In the genomic region with DNA sequence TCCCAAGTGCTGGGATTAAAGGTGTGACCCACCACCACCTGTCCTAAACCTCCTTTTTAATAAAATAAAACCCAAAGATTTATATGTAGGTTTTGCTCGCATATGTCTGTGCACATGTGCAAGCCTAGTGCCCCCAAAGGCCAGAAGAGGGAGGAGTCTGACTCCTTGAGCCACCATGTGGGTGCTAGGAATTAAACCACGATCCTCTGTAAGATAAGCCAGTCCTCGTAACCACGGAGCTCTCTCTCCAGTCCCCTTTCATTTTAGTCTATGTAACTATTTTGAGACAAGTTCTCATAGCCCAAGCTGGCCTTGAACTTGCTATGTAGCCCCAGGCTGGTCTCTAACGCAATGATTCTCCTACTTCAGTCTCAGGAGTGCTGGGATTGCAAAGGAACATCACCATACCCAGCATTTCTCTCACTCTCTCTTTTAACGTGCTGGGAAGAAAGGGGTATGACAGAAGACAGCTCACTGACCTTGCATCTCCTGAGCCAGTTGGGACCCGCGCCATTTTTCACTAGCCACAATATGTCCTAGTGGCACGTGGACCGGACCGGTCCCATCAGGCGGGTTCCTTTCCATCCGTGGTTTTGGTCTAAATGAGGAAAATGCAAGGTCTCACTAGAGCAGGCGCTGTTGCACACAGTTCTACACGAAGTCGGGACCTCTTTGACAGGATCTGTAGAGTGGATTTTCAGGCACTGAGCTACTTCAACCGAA, we compare ENCODE assay signal across 9 mouse cellular contexts. TPM values are rescaled to one million over a fixed set of nuclear protein-coding genes. Genes with fewer than 3 reads are reported as not detected.
DNase-seq lines count a peak whose midpoint lies in the region; ATAC-seq and TF ChIP-seq lines count a peak whose summit lies in the region.
"Had no signal": no experiment of that assay in that cellular context is flagged by ENCODE, and none has a peak within 500 bp of the region (broad histone marks: within the 10 kb centered on the region; RNA-seq: fewer than 3 reads in every experiment).

No protein-coding gene starts in this region.

- no peaks in the 10 kb centered on the region for H3K9me3 ChIP-seq in embryonic facial prominence, embryonic 14.5 days (ENCODE audit: control insufficient read depth, low read length)
- no peaks in the 10 kb centered on the region for H3K9me3 ChIP-seq in hindbrain, embryonic 16.5 days (ENCODE audit: control insufficient read depth, low read length)
- no peaks in the 10 kb centered on the region for H3K9me3 ChIP-seq in midbrain, embryonic 11.5 days (ENCODE audit: control insufficient read depth, low read length)

- 13% methylated on average over 17 of the region's 17 CpGs for WGBS in embryonic facial prominence, embryonic 14.5 days
- 15% methylated on average over 17 of the region's 17 CpGs for WGBS in hindbrain, embryonic 16.5 days
- WGBS in midbrain, embryonic 11.5 days = 15% methylated on average over 17 of the region's 17 CpGs

- no peak for DNase-seq in layer of hippocampus, adult 2 months (ENCODE audit: low spot score in 2 of 2)
- DNase-seq in layer of hippocampus, postnatal 36 days = no peak
- no peak for DNase-seq in Patski (ENCODE audit: low read depth, low spot score)
- DNase-seq in embryonic facial prominence, embryonic 14.5 days (ENCODE audit: low spot score) = no peak
- DNase-seq in midbrain, embryonic 11.5 days (ENCODE audit: low spot score, missing footprints) = peak; percentile 80
- no peak for DNase-seq in frontal cortex, postnatal 25 days (ENCODE audit: low spot score in 2 of 2)
- no peak for DNase-seq in urinary bladder, postnatal 25 days (ENCODE audit: low spot score)

- in situ Hi-C loops in Patski (cut with MboI; ENCODE audit: low pct_unique_long_range_greater_than_20kb) = no loop called here

- peaks cover 28% of the 10 kb centered on the region for H3K36me3 ChIP-seq in embryonic facial prominence, embryonic 14.5 days (ENCODE audit: control insufficient read depth, insufficient read depth, low read length)
- peaks cover 8% of the 10 kb centered on the region for H3K36me3 ChIP-seq in hindbrain, embryonic 16.5 days (ENCODE audit: control insufficient read depth, insufficient read depth, low read length)
- peaks cover 6% of the 10 kb centered on the region for H3K36me3 ChIP-seq in midbrain, embryonic 11.5 days (ENCODE audit: control insufficient read depth, insufficient read depth, low read length)

- peak; percentile 24 for ATAC-seq in Patski
- no peak for ATAC-seq in embryonic facial prominence, embryonic 14.5 days (ENCODE audit: low read depth)
- ATAC-seq in hindbrain, embryonic 16.5 days = peak; percentile 1; the same call in 1 of the 2 replicates
- ATAC-seq in midbrain, embryonic 11.5 days (ENCODE audit: low FRiP score) = no peak

- POLR2A ChIA-PET in Patski (lab: Charles Lee) = interaction anchor here (0.5 to 0.9 kb wide), 3 partner anchors 23 to 157 kb away, joined by 3 to 4 read pairs (median 4); partner anchors contain the start of gene Rhpn2

- TF ChIP-seq CTCF in layer of hippocampus, adult 2 months (conservative IDR thresholded peaks at IDR 0.05) = no peak
- TF ChIP-seq CTCF in Patski (IDR thresholded peaks at IDR 0.05) = no peak

- H3K4me2 ChIP-seq in embryonic facial prominence, embryonic 14.5 days (ENCODE audit: low read depth, low read length) = peak overlapping the region; percentile 82
- peak overlapping the region; percentile 91 for H3K4me2 ChIP-seq in hindbrain, embryonic 16.5 days (ENCODE audit: low read length)
- peak overlapping the region; percentile 84 for H3K4me2 ChIP-seq in midbrain, embryonic 11.5 days

- peak overlapping the region; percentile 63 for H3K9ac ChIP-seq in embryonic facial prominence, embryonic 14.5 days (ENCODE audit: low read depth, low read length)
- peak overlapping the region; percentile 59 for H3K9ac ChIP-seq in hindbrain, embryonic 16.5 days (ENCODE audit: low read depth, low read length)
- H3K9ac ChIP-seq in midbrain, embryonic 11.5 days (ENCODE audit: low read length) = peak overlapping the region; percentile 66

- CTCF ChIA-PET in Patski (lab: Charles Lee) = interaction anchor here (1.1 to 1.2 kb wide), 2 partner anchors 66 to 150 kb away, joined by 3 read pairs; no protein-coding TSS in a partner anchor

- peak overlapping the region; percentile 81 for H3K4me3 ChIP-seq in layer of hippocampus, adult 2 months
- peak overlapping the region; percentile 65 for H3K4me3 ChIP-seq in embryonic facial prominence, embryonic 14.5 days (ENCODE audit: low read depth, low read length)
- peak overlapping the region; percentile 61 for H3K4me3 ChIP-seq in hindbrain, embryonic 16.5 days (ENCODE audit: low read length)
- peak overlapping the region; percentile 74 for H3K4me3 ChIP-seq in midbrain, embryonic 11.5 days (ENCODE audit: low read depth, low read length)

- H3K27me3 ChIP-seq in Patski = no peaks in the 10 kb centered on the region
- H3K27me3 ChIP-seq in embryonic facial prominence, embryonic 14.5 days (replicated peaks; ENCODE audit: control insufficient read depth, insufficient read depth, low read length) = no peaks in the 10 kb centered on the region
- H3K27me3 ChIP-seq in hindbrain, embryonic 16.5 days (replicated peaks; ENCODE audit: control insufficient read depth, insufficient read depth, low read length) = no peaks in the 10 kb centered on the region
- no peaks in the 10 kb centered on the region for H3K27me3 ChIP-seq in midbrain, embryonic 11.5 days (ENCODE audit: control insufficient read depth, insufficient read depth, low read length)

- H3K4me1 ChIP-seq in embryonic facial prominence, embryonic 14.5 days (ENCODE audit: control insufficient read depth, insufficient read depth, low read length) = peaks cover 10% of the 10 kb centered on the region; the same call in 1 of the 2 replicates
- peaks cover 15% of the 10 kb centered on the region for H3K4me1 ChIP-seq in hindbrain, embryonic 16.5 days (ENCODE audit: control insufficient read depth, insufficient read depth, low read depth, low read length)
- H3K4me1 ChIP-seq in midbrain, embryonic 11.5 days (ENCODE audit: control insufficient read depth, insufficient read depth, low read length) = peaks cover 16% of the 10 kb centered on the region

- peak overlapping the region; percentile 85 for H3K27ac ChIP-seq in layer of hippocampus, adult 2 months
- H3K27ac ChIP-seq in embryonic facial prominence, embryonic 14.5 days (replicated peaks; ENCODE audit: low read depth, low read length) = no peak overlapping the region
- H3K27ac ChIP-seq in hindbrain, embryonic 16.5 days (ENCODE audit: low read depth, low read length) = 0 out of 2 replicates have a peak overlapping the region, but pooled peaks have one; percentile 1
- no peak overlapping the region for H3K27ac ChIP-seq in midbrain, embryonic 11.5 days (ENCODE audit: low read depth, low read length)

RNA-seq across cellular contexts. Expression of gene Faap24, which starts 0.7 kb away (rescaled TPM):
- 1 to 10 TPM; 5.6 to 6.1 TPM for total RNA-seq in layer of hippocampus, adult 2 months (2021)
- 1 to 10 TPM; 5.0 to 5.4 TPM for total RNA-seq in layer of hippocampus, postnatal 36 days (2021)
- polyA plus RNA-seq in Patski (2021) = 7.1 TPM
- 11.3 and 12.5 TPM in 2 replicates for polyA plus RNA-seq in embryonic facial prominence, embryonic 14.5 days (2014; fragmentation: Nextera tagmentation; extraction: Ambion mirVana)
- polyA plus RNA-seq in hindbrain, embryonic 16.5 days (2015; fragmentation: Nextera tagmentation; extraction: Ambion mirVana) = 14.9 and 15.1 TPM in 2 replicates
- polyA plus RNA-seq in midbrain, embryonic 11.5 days (2014; fragmentation: Nextera tagmentation; extraction: Ambion mirVana) = 26.2 and 26.9 TPM in 2 replicates

RNA-seq across cellular contexts. Expression of gene Cep89, which starts 0.9 kb away (rescaled TPM):
- total RNA-seq in layer of hippocampus, adult 2 months (2021) = 10 to 100 TPM; 18.6 to 22.1 TPM
- 10 to 100 TPM; 18.7 to 21.1 TPM for total RNA-seq in layer of hippocampus, postnatal 36 days (2021)
- 38.1 TPM for polyA plus RNA-seq in Patski (2021)
- polyA plus RNA-seq in embryonic facial prominence, embryonic 14.5 days (2014; fragmentation: Nextera tagmentation; extraction: Ambion mirVana) = 27.8 and 29.7 TPM in 2 replicates
- 30.5 and 32.5 TPM in 2 replicates for polyA plus RNA-seq in hindbrain, embryonic 16.5 days (2015; fragmentation: Nextera tagmentation; extraction: Ambion mirVana)
- 42.9 and 46.6 TPM in 2 replicates for polyA plus RNA-seq in midbrain, embryonic 11.5 days (2014; fragmentation: Nextera tagmentation; extraction: Ambion mirVana)

RNA-seq across cellular contexts. Expression of gene Slc7a9, which starts 52.7 kb away (rescaled TPM):
- not detected for total RNA-seq in layer of hippocampus, adult 2 months (2021)
- not detected for total RNA-seq in layer of hippocampus, postnatal 36 days (2021)
- not detected for polyA plus RNA-seq in Patski (2021)
- 0.14 and 0.42 TPM in 2 replicates for polyA plus RNA-seq in embryonic facial prominence, embryonic 14.5 days (2014; fragmentation: Nextera tagmentation; extraction: Ambion mirVana)
- polyA plus RNA-seq in hindbrain, embryonic 16.5 days (2015; fragmentation: Nextera tagmentation; extraction: Ambion mirVana) = 0.17 and 0.20 TPM in 2 replicates
- polyA plus RNA-seq in midbrain, embryonic 11.5 days (2014; fragmentation: Nextera tagmentation; extraction: Ambion mirVana) = not detected in 2 replicates
- total RNA-seq: neutrophil, adult 5-6 weeks had no signal

Comparison
In these comparisons a context has a peak if more than half of its experiments do, and no peak if none do; other contexts are left out.
1. H3K27ac ChIP-seq: peak in layer of hippocampus, adult 2 months (single experiment) and hindbrain, embryonic 16.5 days (single experiment); none in embryonic facial prominence, embryonic 14.5 days (single experiment) and midbrain, embryonic 11.5 days (single experiment).
2. ATAC-seq: peak in Patski (single experiment) and hindbrain, embryonic 16.5 days (single experiment); none in embryonic facial prominence, embryonic 14.5 days (single experiment) and midbrain, embryonic 11.5 days (single experiment).
3. Peak in every context shown above with its lines, with median percentiles within 50 percentile points of each other: H3K4me3 ChIP-seq, H3K4me2 ChIP-seq and H3K9ac ChIP-seq.